Mouse (Mus musculus): ENCODE data around the gene L3mbtl3. TPM values are rescaled to one million over a fixed set of nuclear protein-coding genes. Genes with fewer than 3 reads are reported as not detected.

L3mbtl3 gene
- polyA plus RNA-seq, 1 experiment: 4.9 TPM

DNA sequence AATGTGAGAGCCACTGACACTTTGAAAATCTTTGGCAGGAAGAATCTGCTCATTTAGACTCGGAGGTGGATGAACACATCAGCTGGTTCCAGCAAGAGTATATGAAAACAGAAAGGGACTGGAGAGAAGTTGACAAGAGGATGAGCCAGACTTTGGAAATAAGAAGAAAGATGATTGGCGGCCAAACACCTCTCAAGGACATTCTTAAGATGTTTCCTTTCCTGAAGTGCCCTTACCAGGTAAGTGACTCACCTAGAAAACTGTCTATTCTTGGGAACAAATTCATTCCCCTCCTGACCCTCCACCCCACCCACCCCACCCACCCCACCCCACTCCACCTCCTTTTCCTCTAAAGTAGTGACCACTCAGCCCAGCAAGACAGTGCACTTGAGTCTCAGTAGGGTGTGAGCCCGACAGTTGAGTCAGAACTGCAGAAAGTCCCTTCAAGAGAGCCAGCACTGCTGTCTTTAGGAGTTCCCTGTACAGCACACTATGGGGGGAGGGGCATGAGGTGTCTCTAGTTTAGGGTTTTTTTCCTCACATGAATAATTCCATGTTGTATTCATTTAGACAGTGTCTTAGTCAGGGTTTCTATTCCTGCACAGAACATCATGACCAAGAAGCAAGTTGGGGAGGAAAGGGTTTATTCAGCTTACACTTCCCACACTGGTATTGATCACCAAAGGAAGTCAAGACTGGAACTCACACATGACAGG, 111.9 kb downstream of the L3mbtl3 start:
- no peak for DNase-seq
- H3K4me3 ChIP-seq (replicated peaks; ENCODE audit: extremely low read depth, low read depth, low read length): no peak overlapping the region
- H3K4me1 ChIP-seq (ENCODE audit: control insufficient read depth, insufficient read depth, low read length): no peaks in the 10 kb centered on the region
- WGBS: 67% methylated on average over 3 of the region's 3 CpGs
- TF ChIP-seq CTCF (IDR thresholded peaks at IDR 0.05; ENCODE audit: insufficient read depth, low read length): no peak
- TF ChIP-seq POLR2A (IDR thresholded peaks at IDR 0.05; ENCODE audit: borderline replicate concordance, extremely low read depth, low read depth, low read length): no peak

DNA sequence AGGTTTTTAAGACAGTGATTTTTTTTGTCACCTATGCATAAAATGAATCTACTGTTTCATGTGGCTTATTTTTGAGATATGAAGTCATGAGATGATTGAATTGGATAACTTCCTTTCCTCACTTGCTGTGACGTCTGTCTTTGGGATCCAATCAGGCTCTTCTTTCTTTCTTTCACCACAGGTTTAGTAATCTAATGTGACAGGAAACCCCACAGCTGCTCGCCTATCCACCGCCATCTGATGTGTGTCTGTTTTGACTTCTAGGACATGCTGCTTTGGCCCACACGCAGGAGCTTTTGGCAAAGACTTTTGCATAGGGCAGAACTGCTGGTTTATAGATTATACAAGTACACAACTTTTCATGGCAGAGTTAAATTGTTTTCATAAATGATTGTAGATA, 115.9 kb downstream of the L3mbtl3 start:
- Histone ChIP-seq H3K4me3 (replicated peaks; ENCODE audit: extremely low read depth, low read depth, low read length) (no peak overlapping the region), H3K4me1 (ENCODE audit: control insufficient read depth, insufficient read depth, low read length) (no peaks in the 10 kb centered on the region)
- TF ChIP-seq CTCF (IDR thresholded peaks at IDR 0.05; ENCODE audit: insufficient read depth, low read length) (no peak), POLR2A (IDR thresholded peaks at IDR 0.05; ENCODE audit: borderline replicate concordance, extremely low read depth, low read depth, low read length) (no peak)
- DNase-seq: no peak
- WGBS: 50% methylated on average over 4 of the region's 4 CpGs

DNA sequence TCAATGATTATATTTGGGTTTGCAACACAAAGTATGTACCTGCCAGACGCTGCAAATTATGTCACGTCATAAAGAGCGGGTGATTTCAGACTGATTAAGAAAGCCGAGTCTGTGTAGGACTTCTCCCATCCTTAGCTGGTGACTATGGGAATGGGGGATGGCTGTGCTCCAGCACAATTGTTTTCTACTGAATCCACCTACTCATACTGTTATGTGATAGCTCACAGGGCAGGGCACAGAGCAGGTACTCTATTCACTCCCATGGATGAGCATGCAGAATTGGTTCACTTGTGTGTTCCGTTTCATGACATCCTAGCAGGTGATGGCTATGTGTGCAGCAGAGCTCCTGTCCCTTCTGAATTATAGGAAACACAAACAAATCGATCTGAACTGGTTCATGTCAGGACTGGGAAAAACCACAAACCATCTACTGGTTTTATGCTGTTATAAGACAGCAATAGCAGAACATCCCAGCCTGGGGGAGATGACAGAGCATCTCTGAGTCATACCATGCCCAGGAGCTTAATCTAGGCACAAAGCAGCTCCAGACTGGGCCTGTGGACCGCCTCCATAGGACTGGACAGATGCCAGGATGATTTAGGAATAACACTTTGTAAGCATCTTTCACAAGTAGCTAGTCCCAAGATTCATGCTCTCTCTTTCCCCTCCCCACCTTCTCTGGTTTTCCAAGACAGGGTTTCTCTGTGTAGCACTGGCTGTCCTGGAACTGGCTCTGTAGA, 126.2 kb downstream of the L3mbtl3 start:
- Histone ChIP-seq H3K4me1 (ENCODE audit: control insufficient read depth, insufficient read depth, low read length) (no peaks in the 10 kb centered on the region), H3K4me3 (replicated peaks; ENCODE audit: extremely low read depth, low read depth, low read length) (no peak overlapping the region)
- DNase-seq: no peak
- WGBS: 71% methylated on average over 7 of the region's 7 CpGs
- no peak for TF ChIP-seq POLR2A (IDR thresholded peaks at IDR 0.05; ENCODE audit: borderline replicate concordance, extremely low read depth, low read depth, low read length)
- TF ChIP-seq CTCF (IDR thresholded peaks at IDR 0.05; ENCODE audit: insufficient read depth, low read length): no peak

DNA sequence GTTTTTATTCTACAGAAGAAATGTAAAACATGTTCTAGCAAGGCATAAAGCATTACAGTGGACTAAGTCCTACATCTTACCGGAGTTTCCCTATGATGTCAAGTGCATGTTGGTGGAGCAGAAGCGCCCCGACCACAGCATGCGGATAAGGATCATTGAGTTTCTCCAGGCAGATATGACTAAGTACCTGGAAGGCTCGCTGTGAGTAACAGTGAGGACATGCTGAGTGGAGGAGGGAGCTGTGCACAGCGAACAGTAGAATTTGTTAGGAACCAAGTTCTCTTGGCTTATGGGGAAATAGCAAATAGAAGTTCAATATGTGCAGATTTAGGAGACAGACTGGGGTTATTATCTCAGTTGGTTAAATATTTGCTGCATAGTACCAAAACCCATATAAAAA, 131.3 kb downstream of the L3mbtl3 start:
- no peak for DNase-seq
- 74% methylated on average over 6 of the region's 6 CpGs for WGBS
- no peak overlapping the region for H3K4me3 ChIP-seq (replicated peaks; ENCODE audit: extremely low read depth, low read depth, low read length)
- TF ChIP-seq CTCF (IDR thresholded peaks at IDR 0.05; ENCODE audit: insufficient read depth, low read length): no peak
- TF ChIP-seq POLR2A (IDR thresholded peaks at IDR 0.05; ENCODE audit: borderline replicate concordance, extremely low read depth, low read depth, low read length): no peak
- H3K4me1 ChIP-seq (ENCODE audit: control insufficient read depth, insufficient read depth, low read length): no peaks in the 10 kb centered on the region

DNA sequence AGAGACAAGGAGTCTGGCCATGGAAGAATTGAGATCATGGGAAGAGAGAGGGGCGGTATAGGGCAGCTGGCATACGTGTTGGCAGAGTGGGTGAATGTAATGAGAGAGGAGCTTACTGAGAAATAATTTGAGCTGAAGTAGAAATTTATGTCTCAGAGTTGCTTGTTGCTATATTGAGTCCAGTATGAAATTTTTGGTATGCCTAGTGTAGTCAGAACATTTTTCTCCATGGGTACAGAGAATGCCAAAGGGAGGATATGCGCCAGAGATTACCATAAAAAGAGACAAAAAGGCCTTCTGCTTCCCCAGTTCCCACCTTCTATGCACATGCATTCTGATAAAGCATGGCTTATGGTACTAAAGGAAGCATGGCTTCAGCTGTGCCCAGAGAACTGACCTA, 132.6 kb downstream of the L3mbtl3 start:
- H3K4me3 ChIP-seq (replicated peaks; ENCODE audit: extremely low read depth, low read depth, low read length): no peak overlapping the region
- H3K4me1 ChIP-seq (ENCODE audit: control insufficient read depth, insufficient read depth, low read length): no peaks in the 10 kb centered on the region
- WGBS: 87% methylated on average over 3 of the region's 3 CpGs
- DNase-seq: no peak
- no peak for TF ChIP-seq CTCF (IDR thresholded peaks at IDR 0.05; ENCODE audit: insufficient read depth, low read length)

GRCm38 (mm10) chr10:26239090-26239489, 136.7 kb downstream of the L3mbtl3 start:
- no peak for DNase-seq
- Histone ChIP-seq H3K4me1 (ENCODE audit: control insufficient read depth, insufficient read depth, low read length) (no peaks in the 10 kb centered on the region), H3K4me3 (replicated peaks; ENCODE audit: extremely low read depth, low read depth, low read length) (no peak overlapping the region)
- 22% methylated on average over 1 of the region's 1 CpGs for WGBS
- no peak for TF ChIP-seq POLR2A (IDR thresholded peaks at IDR 0.05; ENCODE audit: borderline replicate concordance, extremely low read depth, low read depth, low read length)
- no peak for TF ChIP-seq CTCF (IDR thresholded peaks at IDR 0.05; ENCODE audit: insufficient read depth, low read length)

DNA sequence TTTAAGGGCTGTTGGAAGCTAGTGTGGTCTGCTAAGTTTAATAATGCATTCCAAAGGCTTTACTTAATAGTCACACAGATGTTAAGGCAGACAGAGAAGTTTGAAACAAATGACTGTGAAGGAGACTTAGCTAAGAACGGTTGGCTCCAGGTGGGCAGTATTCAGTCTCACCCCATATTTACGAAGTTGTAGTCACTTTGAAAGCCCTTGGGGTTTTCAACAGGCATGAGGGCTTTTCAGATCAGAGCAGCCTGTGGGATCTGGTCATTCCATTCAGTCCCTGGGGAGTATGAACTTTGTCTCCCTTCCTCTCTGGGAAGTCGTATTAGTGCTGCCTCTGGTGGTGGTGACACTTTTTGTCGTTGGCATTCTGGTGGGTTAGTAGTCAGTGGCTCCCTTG, 137.2 kb downstream of the L3mbtl3 start:
- WGBS: 39% methylated on average over 4 of the region's 4 CpGs
- TF ChIP-seq POLR2A (IDR thresholded peaks at IDR 0.05; ENCODE audit: borderline replicate concordance, extremely low read depth, low read depth, low read length): no peak
- TF ChIP-seq CTCF (IDR thresholded peaks at IDR 0.05; ENCODE audit: insufficient read depth, low read length): no peak
- no peaks in the 10 kb centered on the region for H3K4me1 ChIP-seq (ENCODE audit: control insufficient read depth, insufficient read depth, low read length)
- no peak for DNase-seq
- H3K4me3 ChIP-seq (replicated peaks; ENCODE audit: extremely low read depth, low read depth, low read length): no peak overlapping the region

DNA sequence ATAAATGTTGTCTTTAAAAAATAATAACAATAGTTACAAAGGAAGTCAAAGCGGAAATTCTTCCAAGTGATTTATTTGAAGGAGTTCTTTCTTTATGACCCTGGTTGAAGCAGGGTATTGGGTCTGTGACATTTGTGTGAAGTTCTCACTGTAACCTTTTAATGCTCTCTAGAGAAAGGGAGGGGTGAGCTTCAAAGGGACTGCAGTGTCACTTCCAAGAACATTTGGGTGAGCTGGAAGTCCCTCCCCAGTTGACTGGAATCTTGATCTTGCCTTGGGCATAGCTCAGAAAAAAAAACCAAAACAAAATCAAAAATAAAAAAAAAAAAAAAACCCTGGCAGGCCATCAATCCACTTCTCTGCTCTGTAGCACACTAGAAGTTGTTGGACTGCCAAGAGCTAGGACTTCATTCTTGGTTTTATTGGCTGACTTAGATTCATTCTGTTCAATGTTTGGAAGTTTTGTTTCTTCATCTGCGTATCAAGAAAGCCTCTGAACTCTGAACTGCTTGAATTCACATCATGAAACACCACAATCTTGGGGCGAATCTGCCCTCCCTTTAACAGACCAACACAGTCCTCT, 143.6 kb downstream of the L3mbtl3 start:
- 56% methylated on average over 3 of the region's 3 CpGs for WGBS
- TF ChIP-seq POLR2A (IDR thresholded peaks at IDR 0.05; ENCODE audit: borderline replicate concordance, extremely low read depth, low read depth, low read length): no peak
- no peak for TF ChIP-seq CTCF (IDR thresholded peaks at IDR 0.05; ENCODE audit: insufficient read depth, low read length)
- H3K4me1 ChIP-seq (ENCODE audit: control insufficient read depth, insufficient read depth, low read length): peaks cover 6% of the 10 kb centered on the region
- no peak for DNase-seq
- no peak overlapping the region for H3K4me3 ChIP-seq (replicated peaks; ENCODE audit: extremely low read depth, low read depth, low read length)

DNA sequence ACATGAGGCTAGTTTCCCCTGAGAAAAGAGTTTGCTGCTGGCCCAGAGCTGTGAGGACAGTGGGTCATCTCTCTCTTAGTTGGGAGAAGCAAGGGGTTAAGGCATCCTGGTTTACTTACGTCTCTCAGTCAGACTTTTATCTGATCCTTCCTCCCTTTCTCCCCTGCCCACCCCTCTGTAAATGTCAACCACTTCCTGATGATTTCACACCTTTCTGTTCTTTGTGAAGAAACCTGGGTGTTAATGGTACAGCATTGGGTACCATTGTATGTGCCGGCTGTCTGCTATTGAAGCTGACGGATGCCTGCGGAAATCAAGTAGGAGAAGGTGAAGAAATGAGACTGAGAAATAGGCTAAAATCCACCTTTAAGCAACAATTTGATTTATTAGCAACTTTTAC, 146.3 kb downstream of the L3mbtl3 start, which contains the start of gene Samd3:
TSS of gene Samd3 (plus strand) at position 220 of the 400 bp plus-strand sequence.
- DNase-seq: no peak
- peaks cover 6% of the 10 kb centered on the region for H3K4me1 ChIP-seq (ENCODE audit: control insufficient read depth, insufficient read depth, low read length)
- no peak within 1 kb of the TSS for H3K4me3 ChIP-seq (replicated peaks; ENCODE audit: extremely low read depth, low read depth, low read length)
- no peak for TF ChIP-seq CTCF (IDR thresholded peaks at IDR 0.05; ENCODE audit: insufficient read depth, low read length)
- TF ChIP-seq POLR2A (IDR thresholded peaks at IDR 0.05; ENCODE audit: borderline replicate concordance, extremely low read depth, low read depth, low read length): no peak
- 67% methylated on average over 4 of the region's 4 CpGs for WGBS
